Comparison of ENCODE assay signal across 9 mouse cellular contexts in genomic region chr9:21963417-21963816, GRCm38 (mm10). TPM values are rescaled to one million over a fixed set of nuclear protein-coding genes. Genes with fewer than 3 reads are reported as not detected.
A peak's percentile ranks its signal among the peaks of the same experiment; 100 is the strongest.
DNase-seq lines count a peak whose midpoint lies in the region; ATAC-seq lines count a peak whose summit lies in the region.
"Had no signal": no experiment of that assay in that cellular context is flagged by ENCODE, and none has a peak within 500 bp of the region (broad histone marks: within the 10 kb centered on the region; RNA-seq: fewer than 3 reads in every experiment).

Gene Epor, minus strand, starts transcription at chr9:21963506.

- H3K36me3 ChIP-seq in erythroblast, embryonic 14.5 days (ENCODE audit: control insufficient read depth): peaks cover 48% of the 10 kb centered on the region
- H3K36me3 ChIP-seq in limb, embryonic 15.5 days: no peaks in the 10 kb centered on the region; the same call in 1 of the 2 replicates
- H3K36me3 ChIP-seq in midbrain, embryonic 15.5 days (replicated peaks): no peaks in the 10 kb centered on the region

- 28% methylated on average over 8 of the region's 8 CpGs for WGBS in limb, embryonic 15.5 days
- WGBS in midbrain, embryonic 15.5 days: 17% methylated on average over 8 of the region's 8 CpGs

- H3K27me3 ChIP-seq in erythroblast, embryonic 14.5 days (ENCODE audit: control insufficient read depth): peaks cover 8% of the 10 kb centered on the region; the same call in 1 of the 2 replicates
- peaks cover 54% of the 10 kb centered on the region for H3K27me3 ChIP-seq in limb, embryonic 15.5 days
- H3K27me3 ChIP-seq in midbrain, embryonic 15.5 days (replicated peaks): peaks cover 51% of the 10 kb centered on the region

- H3K9me3 ChIP-seq in erythroblast, embryonic 14.5 days (ENCODE audit: control insufficient read depth, low read length): no peaks in the 10 kb centered on the region
- H3K9me3 ChIP-seq in limb, embryonic 15.5 days: no peaks in the 10 kb centered on the region
- H3K9me3 ChIP-seq in midbrain, embryonic 15.5 days: no peaks in the 10 kb centered on the region

- DNase-seq in left cerebral cortex, adult 8-10 months (ENCODE audit: low spot score in 2 of 2): no peak
- no peak for DNase-seq in left cerebral cortex, postnatal 14 days (ENCODE audit: low spot score in 2 of 2)
- peak; percentile 53 for DNase-seq in heart, postnatal 25 days (ENCODE audit: low spot score)
- DNase-seq in frontal cortex, adult 2 months (ENCODE audit: extremely low spot score in 1 of 2, low spot score in 1 of 2): no peak
- DNase-seq in layer of hippocampus, adult 8-10 months (ENCODE audit: low spot score in 2 of 2): no peak

- peak within 1 kb of the TSS; percentile 99 for H3K4me3 ChIP-seq in erythroblast, embryonic 14.5 days (replicated peaks)
- peak within 1 kb of the TSS; percentile 45 for H3K4me3 ChIP-seq in limb, embryonic 15.5 days
- H3K4me3 ChIP-seq in midbrain, embryonic 15.5 days: peak within 1 kb of the TSS; percentile 32

- peak within 1 kb of the TSS; percentile 26 for H3K9ac ChIP-seq in limb, embryonic 15.5 days
- 0 out of 2 replicates have a peak within 1 kb of the TSS, but pooled peaks have one; percentile 9 for H3K9ac ChIP-seq in midbrain, embryonic 15.5 days

- peaks cover 55% of the 10 kb centered on the region for H3K4me1 ChIP-seq in erythroblast, embryonic 14.5 days (ENCODE audit: control insufficient read depth)
- peaks cover 29% of the 10 kb centered on the region for H3K4me1 ChIP-seq in limb, embryonic 15.5 days
- peaks cover 22% of the 10 kb centered on the region for H3K4me1 ChIP-seq in midbrain, embryonic 15.5 days

- 0 out of 2 replicates have a peak, but pooled peaks have one; percentile 9 for ATAC-seq in limb, embryonic 15.5 days (ENCODE audit: insufficient number of reproducible peaks, low FRiP score, low TSS enrichment, low read depth)
- ATAC-seq in midbrain, embryonic 15.5 days (replicated peaks): no peak

- intact Hi-C loops in left cerebral cortex, postnatal 14 days (cut with DNase I): loop anchor here (5.0 kb wide), 1 partner anchor 39 kb away; the partner anchor contains the start of genes Ccdc151 and Prkcsh
- intact Hi-C loops in heart, postnatal 25 days (cut with DNase I): no loop called here

- H3K4me2 ChIP-seq in limb, embryonic 15.5 days: peak within 1 kb of the TSS; percentile 92
- peak within 1 kb of the TSS; percentile 65 for H3K4me2 ChIP-seq in midbrain, embryonic 15.5 days

- H3K27ac ChIP-seq in limb, embryonic 15.5 days: no peak within 1 kb of the TSS
- H3K27ac ChIP-seq in midbrain, embryonic 15.5 days: no peak within 1 kb of the TSS

RNA-seq across cellular contexts. Expression of gene Epor, which starts in this region (rescaled TPM):
- total RNA-seq in left cerebral cortex, adult 8-10 months (2022): 10 to 100 TPM; 12.9 to 15.3 (median 14.4) TPM
- total RNA-seq in left cerebral cortex, postnatal 14 days (2021): 1 to 10 TPM; 1.4 to 3.4 TPM
- 80.2 and 112 TPM in 2 replicates for polyA plus RNA-seq in erythroblast, embryonic 14.5 days (2012)
- total RNA-seq in heart, postnatal 25 days (2021): 1 to 10 TPM in 1 of 2 experiments, under 1 TPM in 1; 0.83 to 1.6 TPM
- 6.0 and 6.4 TPM in 2 replicates for polyA plus RNA-seq in limb, embryonic 15.5 days (2015; fragmentation: Nextera tagmentation; extraction: Ambion mirVana)
- polyA plus RNA-seq in midbrain, embryonic 15.5 days (2015; fragmentation: Nextera tagmentation; extraction: Ambion mirVana): 1.6 and 1.9 TPM in 2 replicates
- 8.8 and 10.3 TPM in 2 replicates for polyA plus RNA-seq in frontal cortex, adult 2 months (2012; rRNA removed)
- 10 to 100 TPM in 1 of 4 experiments, 1 to 10 TPM in 3; 6.6 to 11.3 (median 8.2) TPM for total RNA-seq in layer of hippocampus, adult 8-10 months (2022)
- total RNA-seq: neutrophil, adult 5-6 weeks had no signal

Comparison
In these comparisons a context has a peak if more than half of its experiments do, and no peak if none do; other contexts are left out.
1. H3K4me3 ChIP-seq: peak in every context shown above with its lines; median percentile 99 in erythroblast, embryonic 14.5 days; 45 in limb, embryonic 15.5 days; 32 in midbrain, embryonic 15.5 days.